Mouse (Mus musculus) cerebellum, adult 11-12 months (tissue): ENCODE data around the gene Riok2.
A peak's percentile ranks its signal among the peaks of the same experiment; 100 is the strongest.
"Not testable (repeated sequence)": the region's sequence is repeated elsewhere in the genome, so short reads cannot be mapped to it uniquely, and the experiment has no call there.

Experiments used
- DNase-seq: peaks from one replicate; pipeline ENCODE4 v3.0.0; 2022

Riok2 gene

GRCm38 (mm10) chr17:17373918-17374910, at the start of gene Riok2:
Riok2 (plus strand) TSS chr17:17374309.
- DNase-seq = peak; percentile 92

GRCm38 (mm10) chr17:17326022-17326421, 48.1 kb upstream of the Riok2 start:
- not testable (repeated sequence) for DNase-seq

GRCm38 (mm10) chr17:17326636-17327035, 47.5 kb upstream of the Riok2 start:
- no peak for DNase-seq

GRCm38 (mm10) chr17:17345374-17346183, 28.5 kb upstream of the Riok2 start:
- DNase-seq = not testable (repeated sequence)

GRCm38 (mm10) chr17:17346281-17346680, 27.8 kb upstream of the Riok2 start:
- DNase-seq = not testable (repeated sequence)

GRCm38 (mm10) chr17:17373550-17373917, 575 bp upstream of the Riok2 start:
- no peak for DNase-seq

GRCm38 (mm10) chr17:17375581-17375980, 1.5 kb downstream of the Riok2 start:
- DNase-seq = no peak

GRCm38 (mm10) chr17:17383703-17384102, 9.6 kb downstream of the Riok2 start:
- no peak for DNase-seq

- no peak for DNase-seq
These were observed 10.4 kb downstream of the Riok2 start for GRCm38 (mm10) chr17:17384502-17384901.

- no peak for DNase-seq
These were observed 12.0 kb downstream of the Riok2 start for GRCm38 (mm10) chr17:17386117-17386516.

- DNase-seq = no peak
These were observed 17.7 kb downstream of the Riok2 start for GRCm38 (mm10) chr17:17391823-17392222.

- no peak for DNase-seq
These were observed 18.8 kb downstream of the Riok2 start for GRCm38 (mm10) chr17:17392863-17393262.

GRCm38 (mm10) chr17:17393300-17393699, 19.2 kb downstream of the Riok2 start:
- no peak for DNase-seq

GRCm38 (mm10) chr17:17394336-17394735, 20.2 kb downstream of the Riok2 start:
- peak; percentile 58 for DNase-seq

- no peak for DNase-seq
These were observed 22.8 kb downstream of the Riok2 start for GRCm38 (mm10) chr17:17396869-17397268.

GRCm38 (mm10) chr17:17398664-17399063, 24.6 kb downstream of the Riok2 start:
- DNase-seq = no peak

GRCm38 (mm10) chr17:17402222-17403004, 28.3 kb downstream of the Riok2 start, which contains the start of gene Lix1:
Lix1 (plus strand) TSS chr17:17402672.
- DNase-seq = no peak

- DNase-seq = no peak
These were observed 28.9 kb downstream of the Riok2 start for GRCm38 (mm10) chr17:17403038-17403437.

- DNase-seq = no peak
These were observed 29.5 kb downstream of the Riok2 start for GRCm38 (mm10) chr17:17403578-17404112.

GRCm38 (mm10) chr17:17404811-17405544, 30.9 kb downstream of the Riok2 start:
- DNase-seq = no peak

- no peak for DNase-seq
These were observed 31.5 kb downstream of the Riok2 start for GRCm38 (mm10) chr17:17405606-17406005.

GRCm38 (mm10) chr17:17408137-17408536, 34.0 kb downstream of the Riok2 start:
- no peak for DNase-seq
